Mouse (Mus musculus): ENCODE data around the gene Tomm7. TPM values are rescaled to one million over a fixed set of nuclear protein-coding genes. Genes with fewer than 3 reads are reported as not detected.

Tomm7 gene
- polyA plus RNA-seq, 1 experiment from 2014 or later, result 123 TPM

DNA sequence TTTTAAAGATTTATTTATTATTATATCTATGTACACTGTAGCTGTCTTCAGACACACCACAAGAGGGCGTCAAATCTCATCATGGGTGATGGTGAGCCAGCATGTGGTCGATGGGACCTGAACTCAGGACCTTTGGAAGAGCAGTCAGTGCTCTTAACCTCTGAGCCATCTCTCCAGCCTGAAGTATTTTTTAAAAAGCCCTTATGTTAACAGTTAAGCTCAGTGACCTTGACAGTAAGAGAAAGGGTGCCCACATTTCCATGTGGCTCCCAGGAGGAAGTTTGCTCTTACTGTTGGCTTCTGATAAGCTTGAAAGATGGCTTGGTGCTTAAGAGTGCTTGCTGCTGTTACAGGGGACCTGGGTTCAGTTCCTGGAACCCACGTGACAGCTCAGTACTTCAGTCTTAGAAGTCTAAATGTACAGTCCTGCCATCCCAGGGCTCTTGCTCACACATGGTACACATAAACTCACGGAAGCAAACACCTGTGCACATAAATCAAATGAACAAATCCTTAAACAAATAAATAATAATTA, 54.8 kb downstream of the Tomm7 start:
- 83% methylated on average over 4 of the region's 4 CpGs for WGBS
- Histone ChIP-seq H3K27me3 (no peaks in the 10 kb centered on the region), H3K36me3 (peaks cover 32% of the 10 kb centered on the region), H3K4me3 (replicated peaks) (no peak overlapping the region), H3K27ac (no peak overlapping the region), H3K9me3 (replicated peaks) (no peaks in the 10 kb centered on the region), H3K9ac (no peak overlapping the region), H3K4me1 (peaks cover 12% of the 10 kb centered on the region), H3K4me2 (no peak overlapping the region)
- no peak for ATAC-seq (replicated peaks; ENCODE audit: low FRiP score)

Other genes with a start within 250 kb of the Tomm7 start
- gene Srpk2, start 159.5 kb downstream of the Tomm7 start, polyA plus RNA-seq (2015; fragmentation: Nextera tagmentation; extraction: Ambion mirVana), result 45.2 and 47.6 TPM in 2 replicates
- 33.5 and 34.0 TPM in 2 replicates for gene Pus7, start 60.5 kb downstream of the Tomm7 start, polyA plus RNA-seq (2015; fragmentation: Nextera tagmentation; extraction: Ambion mirVana)
- gene Rint1, start 56.5 kb downstream of the Tomm7 start, polyA plus RNA-seq (2015; fragmentation: Nextera tagmentation; extraction: Ambion mirVana), result 40.2 and 41.9 TPM in 2 replicates
- gene Fam126a, start 186.5 kb upstream of the Tomm7 start, polyA plus RNA-seq (2015; fragmentation: Nextera tagmentation; extraction: Ambion mirVana), result 23.2 and 24.4 TPM in 2 replicates

Measured in kidney, embryonic 15.5 days (tissue).